Mouse (Mus musculus) urinary bladder, postnatal 14 days (tissue): Measurements from ENCODE around the gene Shh.

Experiments
- DNase-seq: peaks from one replicate; pipeline ENCODE4 v3.0.0; 2021; ENCODE audit warnings: low spot score

Gene Shh

GRCm38 (mm10) chr5:28459456-28460225 lies 7.4 kb downstream of the Shh start:
- DNase-seq, result peak; percentile 16

- DNase-seq, result peak; percentile 33
These were observed 8.2 kb downstream of the Shh start for GRCm38 (mm10) chr5:28458821-28459240.

GRCm38 (mm10) chr5:28457921-28458641 lies 9.0 kb downstream of the Shh start:
- DNase-seq, result peak; percentile 13

- DNase-seq, result no peak
These were observed 10.7 kb downstream of the Shh start for GRCm38 (mm10) chr5:28456366-28456765.

- no peak for DNase-seq
These were observed 11.3 kb downstream of the Shh start for GRCm38 (mm10) chr5:28455721-28456120.

GRCm38 (mm10) chr5:28454546-28454945 lies 12.5 kb downstream of the Shh start:
- no peak for DNase-seq

GRCm38 (mm10) chr5:28453523-28453922 lies 13.5 kb downstream of the Shh start:
- DNase-seq, result no peak

- no peak for DNase-seq
These were observed 14.0 kb downstream of the Shh start for GRCm38 (mm10) chr5:28453086-28453485.

GRCm38 (mm10) chr5:28451053-28451638 lies 15.9 kb downstream of the Shh start:
- DNase-seq, result peak; percentile 83

GRCm38 (mm10) chr5:28450126-28450890 lies 16.7 kb downstream of the Shh start:
- DNase-seq, result no peak

GRCm38 (mm10) chr5:28425926-28426325 lies 41.1 kb downstream of the Shh start:
- no peak for DNase-seq

GRCm38 (mm10) chr5:28423781-28424180 lies 43.3 kb downstream of the Shh start:
- no peak for DNase-seq

GRCm38 (mm10) chr5:28419640-28420265 lies 47.3 kb downstream of the Shh start:
- DNase-seq, result no peak

- no peak for DNase-seq
These were observed 48.3 kb downstream of the Shh start for GRCm38 (mm10) chr5:28418734-28419133.

- DNase-seq, result no peak
These were observed 51.0 kb downstream of the Shh start for GRCm38 (mm10) chr5:28416029-28416428.

GRCm38 (mm10) chr5:28414076-28414475 lies 53.0 kb downstream of the Shh start:
- DNase-seq, result peak; percentile 32

GRCm38 (mm10) chr5:28413533-28413932 lies 53.5 kb downstream of the Shh start:
- peak; percentile 18 for DNase-seq

GRCm38 (mm10) chr5:28412006-28412685 lies 54.9 kb downstream of the Shh start:
- DNase-seq, result no peak
